Comparison of ENCODE assay signal across 24 mouse cellular contexts in the genomic region with DNA sequence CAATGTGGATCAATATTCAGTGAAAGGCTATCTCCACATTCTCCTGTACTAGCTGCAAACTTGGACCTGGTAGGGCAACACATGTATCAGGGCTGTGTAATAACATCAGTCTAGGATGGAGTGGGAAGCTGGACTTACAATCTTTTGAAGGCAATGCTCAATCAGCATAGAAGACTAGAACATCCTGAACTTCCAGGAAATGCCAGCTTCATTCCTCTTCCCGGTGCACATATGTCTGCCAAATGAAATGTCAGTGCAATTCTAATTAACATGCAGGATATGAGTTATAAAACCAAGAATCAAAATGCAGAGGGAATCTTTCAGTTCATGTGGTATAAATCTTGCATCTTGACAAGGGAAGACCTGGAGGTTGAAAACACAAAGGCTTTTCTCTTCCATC.
DNase-seq lines count a peak whose midpoint lies in the region; ATAC-seq lines count a peak whose summit lies in the region.
"Had no signal": no experiment of that assay in that cellular context is flagged by ENCODE, and none has a peak within 500 bp of the region (broad histone marks: within the 10 kb centered on the region; RNA-seq: fewer than 3 reads in every experiment).

No protein-coding gene starts in this region.

- H3K4me3 ChIP-seq in liver, embryonic 11.5 days (ENCODE audit: low read depth, low read length) = no peak overlapping the region
- H3K4me3 ChIP-seq: embryonic facial prominence, embryonic 13.5 days; forebrain, embryonic 12.5 days; heart, embryonic 10.5 days; hindbrain, embryonic 12.5 days had no signal

- H3K27ac ChIP-seq in liver, embryonic 11.5 days (ENCODE audit: low read depth, low read length) = no peak overlapping the region
- H3K27ac ChIP-seq: embryonic facial prominence, embryonic 13.5 days; forebrain, embryonic 12.5 days; heart, embryonic 10.5 days; hindbrain, embryonic 12.5 days had no signal

- no peaks in the 10 kb centered on the region for H3K36me3 ChIP-seq in liver, embryonic 11.5 days (ENCODE audit: control insufficient read depth, insufficient read depth, low read length)
- H3K36me3 ChIP-seq: embryonic facial prominence, embryonic 13.5 days; forebrain, embryonic 12.5 days; heart, embryonic 10.5 days; hindbrain, embryonic 12.5 days had no signal

- no peak overlapping the region for H3K4me2 ChIP-seq in liver, embryonic 11.5 days
- H3K4me2 ChIP-seq: embryonic facial prominence, embryonic 13.5 days; forebrain, embryonic 12.5 days; hindbrain, embryonic 12.5 days had no signal

- H3K4me1 ChIP-seq in liver, embryonic 11.5 days (replicated peaks; ENCODE audit: control insufficient read depth, insufficient read depth, low read length) = no peaks in the 10 kb centered on the region
- H3K4me1 ChIP-seq: embryonic facial prominence, embryonic 13.5 days; forebrain, embryonic 12.5 days; heart, embryonic 10.5 days; hindbrain, embryonic 12.5 days had no signal

- no peaks in the 10 kb centered on the region for H3K9me3 ChIP-seq in liver, embryonic 11.5 days (ENCODE audit: control insufficient read depth, low read length)
- H3K9me3 ChIP-seq: embryonic facial prominence, embryonic 13.5 days; forebrain, embryonic 12.5 days; heart, embryonic 10.5 days; hindbrain, embryonic 12.5 days had no signal

- DNase-seq in layer of hippocampus, adult 11-12 months (ENCODE audit: low spot score) = peak; percentile 19
- no peak for DNase-seq in layer of hippocampus, postnatal 25 days (ENCODE audit: extremely low spot score in 1 of 2, low spot score in 1 of 2)
- DNase-seq in layer of hippocampus, adult 18-20 months (ENCODE audit: low spot score in 2 of 2) = peak; percentile 28 to 75
- DNase-seq in layer of hippocampus, adult 9-10 months (ENCODE audit: low spot score) = peak; percentile 33
- DNase-seq in telencephalon, adult 2 months (ENCODE audit: low read depth, low spot score) = peak; percentile 6
- no peak for DNase-seq in adrenal gland, adult 8-10 months
- DNase-seq in liver, embryonic 11.5 days (ENCODE audit: low spot score) = no peak
- DNase-seq: adrenal gland, postnatal 25 days; cerebellum, adult 11 months; cerebellum, adult 8-10 months; cerebellum, postnatal 25 days; gastrocnemius, postnatal 10 days; heart, adult 18-20 months; heart, postnatal 10 days; heart, postnatal 4 days had no signal

- WGBS in liver, embryonic 11.5 days = 91% methylated on average over 1 of the region's 1 CpGs

- ATAC-seq in liver, embryonic 11.5 days (replicated peaks; ENCODE audit: low FRiP score) = no peak
- ATAC-seq: activated CD4-positive, CD25-positive, alpha-beta regulatory T cell, adult 4 months; forebrain, embryonic 16.5 days; hindbrain, embryonic 16.5 days; Patski had no signal

- H3K27me3 ChIP-seq in liver, embryonic 11.5 days (replicated peaks; ENCODE audit: control insufficient read depth, insufficient read depth, low read length) = no peaks in the 10 kb centered on the region
- H3K27me3 ChIP-seq: CH12.LX; embryonic facial prominence, embryonic 13.5 days; forebrain, embryonic 12.5 days; hindbrain, embryonic 12.5 days; Patski had no signal

- H3K9ac ChIP-seq in liver, embryonic 11.5 days (ENCODE audit: low read depth, low read length) = no peak overlapping the region
- H3K9ac ChIP-seq: embryonic facial prominence, embryonic 13.5 days; forebrain, embryonic 12.5 days; hindbrain, embryonic 12.5 days had no signal

Comparison
In these comparisons a context has a peak if more than half of its experiments do, and no peak if none do; other contexts are left out.
1. DNase-seq: peak in layer of hippocampus, adult 11-12 months (single experiment), layer of hippocampus, adult 18-20 months (2 of 2), layer of hippocampus, adult 9-10 months (single experiment) and telencephalon, adult 2 months (single experiment); none in layer of hippocampus, postnatal 25 days (0 of 2), adrenal gland, adult 8-10 months (single experiment) and liver, embryonic 11.5 days (single experiment).